Mouse (Mus musculus): ENCODE measurements around the gene Muc1. TPM values are rescaled to one million over a fixed set of nuclear protein-coding genes. Genes with fewer than 3 reads are reported as not detected.
A peak's percentile ranks its signal among the peaks of the same experiment; 100 is the strongest.

The Muc1 gene
- total and polyA plus RNA-seq, 3 experiments, result 0.09 to 0.60 (median 0.38) TPM

DNA sequence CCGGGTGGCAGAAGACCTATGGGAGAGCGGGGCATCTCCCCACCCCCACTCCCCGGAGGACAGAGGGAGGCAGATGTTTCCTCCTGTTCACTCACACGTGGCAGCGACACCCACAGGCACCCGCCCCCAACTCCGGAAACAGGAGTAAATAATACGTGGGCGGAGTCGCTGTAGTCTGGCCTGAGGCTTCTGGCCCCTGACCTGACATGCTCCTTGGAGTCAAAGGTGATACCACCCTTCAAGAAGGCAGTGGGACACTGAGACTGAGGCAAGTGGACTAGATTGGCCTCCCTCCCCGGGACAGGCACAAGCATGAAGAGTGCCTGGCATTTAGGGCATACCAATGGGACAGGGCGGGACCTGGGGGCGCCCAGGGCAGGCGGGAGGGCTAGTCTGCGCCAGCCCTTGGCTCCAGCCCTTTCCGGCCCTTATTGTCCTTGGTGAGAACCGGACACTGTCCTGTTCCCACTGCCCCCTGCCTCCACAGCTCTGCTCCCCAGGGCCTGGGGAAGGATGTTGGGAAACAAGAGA is 22.6 kb downstream of the Muc1 start:
- H3K4me1 ChIP-seq (ENCODE audit: control insufficient read depth in 1 of 2, insufficient read depth in 2 of 2), result peaks cover 10 to 47% of the 10 kb centered on the region in 2 experiments
- dilution Hi-C loops (cut with MboI; ENCODE audit: extremely low pct_ligation_motif_present, extremely low pct_unique_long_range_greater_than_20kb, low sequenced_read_pairs), result no loop called here
- peak overlapping the region; percentile 52; the same call in 1 of the 2 replicates for H3K27ac ChIP-seq (ENCODE audit: insufficient read depth, low read depth)
- DNase-seq (ENCODE audit: extremely low read depth), result peak; percentile 90
- H3K79me2 ChIP-seq (replicated peaks; ENCODE audit: control insufficient read depth, extremely low read depth, insufficient read depth, poor library complexity, severe bottlenecking), result peaks cover 17% of the 10 kb centered on the region
- TF ChIP-seq UBTF (IDR thresholded peaks at IDR 0.05; ENCODE audit: low read depth, low read length), result 0 out of 2 replicates have a peak, but pooled peaks have one; percentile 10
- TF ChIP-seq ELF1 (IDR thresholded peaks at IDR 0.05; ENCODE audit: low read depth, low read length), result peak; percentile 74
- TF ChIP-seq MEF2A (IDR thresholded peaks at IDR 0.05; ENCODE audit: borderline replicate concordance, low read depth, low read length), result no peak; the same call in 1 of the 2 replicates
- TF ChIP-seq MAZ (IDR thresholded peaks at IDR 0.05; ENCODE audit: low read depth, low read length), result 0 out of 2 replicates have a peak, but pooled peaks have one; percentile 60
- no peak for TF ChIP-seq MAFK (IDR thresholded peaks at IDR 0.05; ENCODE audit: insufficient replicate concordance, low read length)
- TF ChIP-seq NELFE (IDR thresholded peaks at IDR 0.05; ENCODE audit: low read depth, low read length), result 0 out of 2 replicates have a peak, but pooled peaks have one; percentile 40
- TF ChIP-seq JUND (conservative IDR thresholded peaks at IDR 0.05; ENCODE audit: low read depth, low read length), result no peak
- TF ChIP-seq ZC3H11A (IDR thresholded peaks at IDR 0.05; ENCODE audit: low read depth, low read length), result no peak
- TF ChIP-seq ZKSCAN1 (IDR thresholded peaks at IDR 0.05; ENCODE audit: borderline replicate concordance, low read depth, low read length), result no peak
- peak; percentile 97 for TF ChIP-seq MXI1 (IDR thresholded peaks at IDR 0.05; ENCODE audit: low read depth, low read length)
- no peak for TF ChIP-seq TBP (conservative IDR thresholded peaks at IDR 0.05; ENCODE audit: low read depth, low read length)
- TF ChIP-seq NRF1 (IDR thresholded peaks at IDR 0.05; ENCODE audit: low read depth, low read length), result peak; percentile 40; the same call in 1 of the 2 replicates
- TF ChIP-seq RCOR1 (conservative IDR thresholded peaks at IDR 0.05; ENCODE audit: low read depth, low read length), result peak; percentile 54; the same call in 1 of the 2 replicates
- peak; percentile 93 for TF ChIP-seq SIN3A (IDR thresholded peaks at IDR 0.05; ENCODE audit: low read length)
- no peak for TF ChIP-seq KAT2A (IDR thresholded peaks at IDR 0.05; ENCODE audit: insufficient replicate concordance, low read length)
- TF ChIP-seq RAD21 (IDR thresholded peaks at IDR 0.05; ENCODE audit: low read depth, low read length), result no peak
- TF ChIP-seq CTCF (conservative IDR thresholded peaks at IDR 0.05 in 1 of 2, IDR thresholded peaks at IDR 0.05 in 1 of 2; ENCODE audit: low read depth in 2 of 2, low read length in 2 of 2), result peak in 1 of 2 experiments; percentile 25; a peak in 2 of 4 replicates
- TF ChIP-seq CHD2 (IDR thresholded peaks at IDR 0.05; ENCODE audit: low read length), result peak; percentile 94
- no peak; the same call in 1 of the 2 replicates for TF ChIP-seq USF2 (conservative IDR thresholded peaks at IDR 0.05; ENCODE audit: low read depth, low read length)
- no peak for TF ChIP-seq ZMIZ1 (IDR thresholded peaks at IDR 0.05; ENCODE audit: low read depth, low read length)
- no peak; the same call in 1 of the 2 replicates for TF ChIP-seq USF1 (IDR thresholded peaks at IDR 0.05; ENCODE audit: low read depth, low read length)
- no peak for TF ChIP-seq GABPA (IDR thresholded peaks at IDR 0.05; ENCODE audit: insufficient replicate concordance, low read depth, low read length)
- TF ChIP-seq POLR2A (IDR thresholded peaks at IDR 0.05; ENCODE audit: low read depth, low read length), result peak; percentile 58; the same call in 1 of the 2 replicates
- TF ChIP-seq POLR2AphosphoS2 (IDR thresholded peaks at IDR 0.05; ENCODE audit: low read depth, low read length), result no peak
- TF ChIP-seq BHLHE40 (IDR thresholded peaks at IDR 0.05; ENCODE audit: low read depth, low read length), result peak; percentile 87
- TF ChIP-seq MAX (IDR thresholded peaks at IDR 0.05; ENCODE audit: low read length), result peak; percentile 91
- peak; percentile 92 for TF ChIP-seq MYC (IDR thresholded peaks at IDR 0.05; ENCODE audit: low read depth, low read length)
- TF ChIP-seq ETS1 (conservative IDR thresholded peaks at IDR 0.05; ENCODE audit: low read depth, low read length), result peak; percentile 70
- no peak for TF ChIP-seq SMC3 (IDR thresholded peaks at IDR 0.05; ENCODE audit: low read depth, low read length)
- peak; percentile 92 for TF ChIP-seq TCF12 (IDR thresholded peaks at IDR 0.05; ENCODE audit: low read depth, low read length)
- TF ChIP-seq IRF4 (IDR thresholded peaks at IDR 0.05; ENCODE audit: low read depth, low read length), result peak; percentile 70
- no peak for TF ChIP-seq CHD1 (IDR thresholded peaks at IDR 0.05; ENCODE audit: low read depth, low read length)
- TF ChIP-seq JUN (IDR thresholded peaks at IDR 0.05; ENCODE audit: insufficient read depth, low read depth, low read length), result no peak
- TF ChIP-seq E2F4 (IDR thresholded peaks at IDR 0.05; ENCODE audit: insufficient replicate concordance, low read depth, low read length), result no peak
- TF ChIP-seq HCFC1 (IDR thresholded peaks at IDR 0.05; ENCODE audit: low read depth, low read length), result peak; percentile 47
- TF ChIP-seq EP300 (IDR thresholded peaks at IDR 0.05; ENCODE audit: low read length), result peak; percentile 65
- TF ChIP-seq ZNF384 (IDR thresholded peaks at IDR 0.05; ENCODE audit: low read depth, low read length), result no peak
- no peak for TF ChIP-seq PAX5 (IDR thresholded peaks at IDR 0.05; ENCODE audit: low read length)
- H3K36me3 ChIP-seq (replicated peaks in 1 of 2; ENCODE audit: control insufficient read depth in 1 of 2, insufficient read depth in 1 of 2, low read length in 1 of 2), result peaks cover 14 to 24% of the 10 kb centered on the region in 2 experiments
- peak overlapping the region; percentile 52 for H3K9ac ChIP-seq (ENCODE audit: insufficient read depth, low read depth)
- H3K4me2 ChIP-seq (ENCODE audit: insufficient read depth, low read depth, poor library complexity, severe bottlenecking), result peak overlapping the region; percentile 94
- in situ Hi-C loops (cut with MboI; ENCODE audit: low pct_ligation_motif_present, low pct_unique_long_range_greater_than_20kb, low sequenced_read_pairs), result no loop called here
- peaks cover 5% of the 10 kb centered on the region for H3K9me3 ChIP-seq (replicated peaks; ENCODE audit: low read length)
- H3K4me3 ChIP-seq (replicated peaks in 1 of 3; ENCODE audit: low read depth in 2 of 3, low read length in 2 of 3, poor library complexity in 1 of 3), result peak overlapping the region; percentile 62 to 66 (median 63)
- H3K27me3 ChIP-seq (replicated peaks), result no peaks in the 10 kb centered on the region
